In genomic region chr11:111953421-111953820, GRCm38 (mm10) we compare ENCODE assay signal across 25 mouse cellular contexts.
DNase-seq lines count a peak whose midpoint lies in the region; ATAC-seq and TF ChIP-seq lines count a peak whose summit lies in the region.
"Had no signal": no experiment of that assay in that cellular context is flagged by ENCODE, and none has a peak within 500 bp of the region (broad histone marks: within the 10 kb centered on the region; RNA-seq: fewer than 3 reads in every experiment).

No protein-coding gene starts in this region.

- peak; percentile 51 for DNase-seq in forebrain, embryonic 14.5 days (ENCODE audit: low spot score)
- no peak for DNase-seq in lung, postnatal 10 days
- peak; percentile 1 for DNase-seq in A20 (ENCODE audit: low read depth, low spot score)
- peak; percentile 70 for DNase-seq in brain, embryonic 14.5 days (ENCODE audit: low read depth)
- DNase-seq: adrenal gland, adult 8-10 months; adrenal gland, postnatal 25 days; cerebellum, adult 11 months; cerebellum, adult 2 months; cerebellum, adult 9-11 months; cerebellum, postnatal 36 days; embryo, embryonic 11 days; gastrocnemius, postnatal 25 days; heart, adult 18-20 months; heart, postnatal 10 days; heart, postnatal 36 days had no signal

- ATAC-seq in forebrain, embryonic 14.5 days, result no peak
- ATAC-seq in forebrain, embryonic 15.5 days (replicated peaks), result no peak
- ATAC-seq in lung, embryonic 15.5 days (ENCODE audit: borderline replicate concordance, extremely low read depth, low FRiP score, low TSS enrichment), result peak; percentile 81; the same call in 1 of the 2 replicates
- ATAC-seq: activated CD4-positive, CD25-positive, alpha-beta regulatory T cell, adult 4 months; hindbrain, embryonic 16.5 days; intestine, embryonic 15.5 days had no signal

- H3K9me3 ChIP-seq in forebrain, embryonic 14.5 days (replicated peaks; ENCODE audit: control insufficient read depth, low read length), result no peaks in the 10 kb centered on the region
- H3K9me3 ChIP-seq in forebrain, embryonic 15.5 days, result no peaks in the 10 kb centered on the region
- H3K9me3 ChIP-seq in lung, embryonic 15.5 days, result no peaks in the 10 kb centered on the region
- H3K9me3 ChIP-seq: embryonic facial prominence, embryonic 15.5 days; heart, embryonic 15.5 days; hindbrain, embryonic 10.5 days; hindbrain, embryonic 13.5 days; intestine, embryonic 15.5 days had no signal

- no peak overlapping the region for H3K4me3 ChIP-seq in forebrain, embryonic 14.5 days (ENCODE audit: low read depth, low read length)
- no peak overlapping the region for H3K4me3 ChIP-seq in forebrain, embryonic 15.5 days
- H3K4me3 ChIP-seq in lung, embryonic 15.5 days, result no peak overlapping the region
- H3K4me3 ChIP-seq: embryonic facial prominence, embryonic 15.5 days; heart, embryonic 12.5 days; heart, embryonic 15.5 days; hindbrain, embryonic 10.5 days; hindbrain, embryonic 13.5 days; intestine, embryonic 15.5 days had no signal

- H3K9ac ChIP-seq in forebrain, embryonic 14.5 days (ENCODE audit: low read length), result no peak overlapping the region
- H3K9ac ChIP-seq in forebrain, embryonic 15.5 days (replicated peaks), result no peak overlapping the region
- H3K9ac ChIP-seq in lung, embryonic 15.5 days, result no peak overlapping the region
- H3K9ac ChIP-seq: embryonic facial prominence, embryonic 15.5 days; heart, embryonic 12.5 days; heart, embryonic 15.5 days; hindbrain, embryonic 13.5 days; intestine, embryonic 15.5 days had no signal

- H3K4me1 ChIP-seq in forebrain, embryonic 14.5 days (ENCODE audit: control insufficient read depth, insufficient read depth, low read length), result no peaks in the 10 kb centered on the region
- no peaks in the 10 kb centered on the region for H3K4me1 ChIP-seq in forebrain, embryonic 15.5 days
- peaks cover 8% of the 10 kb centered on the region; the same call in 1 of the 2 replicates for H3K4me1 ChIP-seq in lung, embryonic 15.5 days
- H3K4me1 ChIP-seq: heart, embryonic 12.5 days; heart, embryonic 15.5 days; hindbrain, embryonic 10.5 days; hindbrain, embryonic 13.5 days; intestine, embryonic 15.5 days had no signal

- H3K36me3 ChIP-seq in forebrain, embryonic 14.5 days (ENCODE audit: control insufficient read depth, insufficient read depth, low read length), result no peaks in the 10 kb centered on the region
- no peaks in the 10 kb centered on the region for H3K36me3 ChIP-seq in forebrain, embryonic 15.5 days
- H3K36me3 ChIP-seq in lung, embryonic 15.5 days, result no peaks in the 10 kb centered on the region
- H3K36me3 ChIP-seq: embryonic facial prominence, embryonic 15.5 days; heart, embryonic 12.5 days; heart, embryonic 15.5 days; hindbrain, embryonic 10.5 days; hindbrain, embryonic 13.5 days; intestine, embryonic 15.5 days had no signal

- H3K27ac ChIP-seq in forebrain, embryonic 14.5 days (ENCODE audit: low read depth, low read length), result no peak overlapping the region
- no peak overlapping the region for H3K27ac ChIP-seq in forebrain, embryonic 15.5 days (replicated peaks)
- H3K27ac ChIP-seq in lung, embryonic 15.5 days, result no peak overlapping the region
- H3K27ac ChIP-seq: embryonic facial prominence, embryonic 15.5 days; heart, embryonic 15.5 days; hindbrain, embryonic 10.5 days; hindbrain, embryonic 13.5 days; intestine, embryonic 15.5 days had no signal

- WGBS in forebrain, embryonic 14.5 days, result 64% methylated on average over 5 of the region's 5 CpGs
- WGBS in forebrain, embryonic 15.5 days, result 56% methylated on average over 5 of the region's 5 CpGs
- 41% methylated on average over 5 of the region's 5 CpGs for WGBS in lung, embryonic 15.5 days

- no peak for TF ChIP-seq POLR2A in brain, embryonic 14.5 days (IDR thresholded peaks at IDR 0.05; ENCODE audit: borderline replicate concordance, extremely low read depth, insufficient read depth, insufficient read length, poor library complexity, severe bottlenecking)

- no peaks in the 10 kb centered on the region for H3K27me3 ChIP-seq in forebrain, embryonic 14.5 days (replicated peaks; ENCODE audit: control insufficient read depth, insufficient read depth, low read length)
- no peaks in the 10 kb centered on the region for H3K27me3 ChIP-seq in forebrain, embryonic 15.5 days
- H3K27me3 ChIP-seq in lung, embryonic 15.5 days, result no peaks in the 10 kb centered on the region
- H3K27me3 ChIP-seq: embryonic facial prominence, embryonic 15.5 days; heart, embryonic 12.5 days; heart, embryonic 15.5 days; hindbrain, embryonic 13.5 days; intestine, embryonic 15.5 days had no signal

- TF ChIP-seq CTCF in brain, embryonic 14.5 days (IDR thresholded peaks at IDR 0.05; ENCODE audit: borderline replicate concordance, extremely low read depth, insufficient read depth, insufficient read length), result no peak

- no peak overlapping the region for H3K4me2 ChIP-seq in forebrain, embryonic 14.5 days (ENCODE audit: low read length)
- H3K4me2 ChIP-seq in forebrain, embryonic 15.5 days (replicated peaks), result no peak overlapping the region
- H3K4me2 ChIP-seq in lung, embryonic 15.5 days, result no peak overlapping the region
- H3K4me2 ChIP-seq: embryonic facial prominence, embryonic 15.5 days; heart, embryonic 12.5 days; heart, embryonic 15.5 days; hindbrain, embryonic 13.5 days; intestine, embryonic 15.5 days had no signal
